Mouse (Mus musculus) liver, embryonic 11.5 days (tissue): ENCODE results near the gene Rims1. TPM values are rescaled to one million over a fixed set of nuclear protein-coding genes. Genes with fewer than 3 reads are reported as not detected.

Experiments
- ATAC-seq: fragments of 200-750 bp; cut with Nextera tagmentation; replicated peaks from 2 replicates; pipeline ENCODE4 v1.8.0; 2017; ENCODE audit warnings: moderate number of reproducible peaks, mild to moderate bottlenecking, moderate TSS enrichment, moderate library complexity; ENCODE audit not compliant: low FRiP score
- DNase-seq: peaks from one replicate; pipeline ENCODE4 v3.0.0-alpha.2; 2017; ENCODE audit warnings: low spot score
- H3K27ac ChIP-seq: fragments of 300-500 bp; sonication (generic); 2 replicates; pipeline ENCODE4 v1.5.1; 2014; ENCODE audit warnings: mild to moderate bottlenecking, low read depth, low read length, control low read depth
- H3K27me3 ChIP-seq: fragments of 300-500 bp; sonication (generic); replicated peaks from 2 replicates; pipeline ENCODE4 v1.6.1; 2014; ENCODE audit warnings: low read length, mixed read lengths; ENCODE audit not compliant: control insufficient read depth, insufficient read depth
- H3K36me3 ChIP-seq: fragments of 300-500 bp; sonication (generic); 2 replicates; pipeline ENCODE4 v1.6.1; 2014; ENCODE audit warnings: mild to moderate bottlenecking, low read length, moderate library complexity, mixed read lengths; ENCODE audit not compliant: control insufficient read depth, insufficient read depth
- H3K4me1 ChIP-seq: fragments of 300-500 bp; sonication (generic); replicated peaks from 2 replicates; pipeline ENCODE4 v1.6.1; 2014; ENCODE audit warnings: low read length, mixed read lengths; ENCODE audit not compliant: control insufficient read depth, insufficient read depth
- H3K4me2 ChIP-seq: fragments of 300-500 bp; sonication (generic); 2 replicates; pipeline ENCODE4 v1.6.1; 2014; ENCODE audit warnings: mild to moderate bottlenecking, control low read depth, moderate library complexity
- H3K4me3 ChIP-seq: fragments of 300-500 bp; sonication (generic); 2 replicates; pipeline ENCODE4 v1.5.1; 2014; ENCODE audit warnings: low read depth, low read length, control low read depth
- H3K9ac ChIP-seq: fragments of 300-500 bp; sonication (generic); 2 replicates; pipeline ENCODE4 v1.6.1; 2014; ENCODE audit warnings: low read depth, low read length, control low read depth
- H3K9me3 ChIP-seq: fragments of 300-500 bp; sonication (generic); 2 replicates; pipeline ENCODE4 v1.6.1; 2016; ENCODE audit warnings: low read length, inconsistent platforms, mixed read lengths; ENCODE audit not compliant: control insufficient read depth
- WGBS: fragments of 180-500 bp; shearing (Covaris S2); extraction: QIAGEN DNeasy Blood & Tissue Kit; methylation state at CpG from one replicate; pipeline ENCODE4 v1.1.7; 2014; 5-methylcytosine and 5-hydroxymethylcytosine counted together
- polyA plus RNA-seq: library from polyadenylated mRNA; unstranded; fragments of >200 nt; fragmentation: Nextera tagmentation; extraction: Ambion mirVana; gene quantifications from 2 replicates; pipeline ENCODE4 v1.2.1, GENCODE M21; 2014

Rims1 gene
- polyA plus RNA-seq, 1 experiment from 2014 or later, result 1.1 TPM

GRCm38 (mm10) chr1:22466597-22466996, 339.2 kb downstream of the Rims1 start:
- H3K27ac ChIP-seq, result no peak overlapping the region
- no peaks in the 10 kb centered on the region for H3K27me3 ChIP-seq
- WGBS, result 55% methylated on average over 2 of the region's 2 CpGs
- no peak overlapping the region for H3K9ac ChIP-seq
- H3K9me3 ChIP-seq, result no peaks in the 10 kb centered on the region
- DNase-seq, result no peak
- no peaks in the 10 kb centered on the region for H3K4me1 ChIP-seq
- no peak overlapping the region for H3K4me3 ChIP-seq
- H3K36me3 ChIP-seq, result no peaks in the 10 kb centered on the region
- no peak overlapping the region for H3K4me2 ChIP-seq
- no peak for ATAC-seq

- H3K36me3 ChIP-seq, result no peaks in the 10 kb centered on the region
- no peak for DNase-seq
- no peaks in the 10 kb centered on the region for H3K4me1 ChIP-seq
- no peak overlapping the region for H3K9ac ChIP-seq
- no peak overlapping the region for H3K4me2 ChIP-seq
- 87% methylated on average over 2 of the region's 2 CpGs for WGBS
- no peak for ATAC-seq
- no peak overlapping the region for H3K4me3 ChIP-seq
- no peak overlapping the region for H3K27ac ChIP-seq
- no peaks in the 10 kb centered on the region for H3K27me3 ChIP-seq
- H3K9me3 ChIP-seq, result no peaks in the 10 kb centered on the region
Measured at GRCm38 (mm10) chr1:22424020-22424419, 381.8 kb downstream of the Rims1 start.

- H3K9me3 ChIP-seq, result no peaks in the 10 kb centered on the region
- no peak overlapping the region for H3K4me2 ChIP-seq
- no peak for DNase-seq
- WGBS, result 60% methylated on average over 5 of the region's 5 CpGs
- H3K4me3 ChIP-seq, result no peak overlapping the region
- H3K9ac ChIP-seq, result no peak overlapping the region
- no peaks in the 10 kb centered on the region for H3K4me1 ChIP-seq
- H3K27me3 ChIP-seq, result no peaks in the 10 kb centered on the region
- no peak overlapping the region for H3K27ac ChIP-seq
- ATAC-seq, result no peak
- H3K36me3 ChIP-seq, result no peaks in the 10 kb centered on the region
Measured at GRCm38 (mm10) chr1:22422102-22422501, 383.7 kb downstream of the Rims1 start.

DNA sequence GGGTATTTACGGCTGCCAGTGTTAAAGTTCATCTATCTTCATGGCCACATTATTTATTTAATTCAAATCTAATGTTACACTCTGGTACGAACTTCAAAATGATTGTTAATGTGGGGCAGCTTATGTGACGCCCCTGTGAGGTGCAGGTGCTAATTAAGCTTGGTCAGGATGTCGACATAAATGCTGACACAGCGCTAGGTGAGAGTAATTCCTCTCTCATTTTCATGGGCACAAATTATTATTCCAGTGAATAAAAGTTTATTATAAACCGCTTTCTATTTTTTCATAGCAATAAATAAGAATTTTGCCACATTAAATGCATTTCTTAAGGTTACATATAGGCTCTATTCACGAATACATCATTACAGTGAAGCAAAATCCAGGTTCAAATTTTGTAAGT, 395.6 kb downstream of the Rims1 start:
- ATAC-seq (no peak), DNase-seq (no peak)
- Histone ChIP-seq H3K4me2 (no peak overlapping the region), H3K27me3 (no peaks in the 10 kb centered on the region), H3K36me3 (no peaks in the 10 kb centered on the region), H3K4me1 (no peaks in the 10 kb centered on the region), H3K9me3 (no peaks in the 10 kb centered on the region), H3K4me3 (no peak overlapping the region), H3K9ac (no peak overlapping the region), H3K27ac (no peak overlapping the region)
- 80% methylated on average over 7 of the region's 7 CpGs for WGBS

DNA sequence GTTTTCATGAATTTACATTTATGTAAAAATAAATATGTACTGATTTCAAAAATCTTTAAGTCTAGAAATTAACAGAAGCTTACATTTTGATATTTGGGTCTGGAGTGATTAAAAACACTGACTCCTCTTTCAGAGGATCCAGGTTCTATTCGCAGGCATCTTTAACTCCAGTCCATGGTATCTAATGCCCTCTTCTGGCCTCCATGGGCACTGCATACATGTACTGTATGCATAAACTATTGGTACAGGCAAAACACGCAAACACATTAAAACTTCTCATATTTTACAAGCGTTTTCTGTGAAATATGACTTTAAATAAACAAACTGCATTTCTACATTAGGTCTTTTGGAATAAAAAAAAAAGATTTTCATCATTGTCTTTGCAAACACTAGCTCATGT, 419.4 kb downstream of the Rims1 start:
- WGBS, result 68% methylated on average over 3 of the region's 3 CpGs
- no peak overlapping the region for H3K4me3 ChIP-seq
- H3K9me3 ChIP-seq, result no peaks in the 10 kb centered on the region
- H3K4me1 ChIP-seq, result no peaks in the 10 kb centered on the region
- ATAC-seq (no peak), DNase-seq (no peak)
- no peaks in the 10 kb centered on the region for H3K36me3 ChIP-seq
- no peak overlapping the region for H3K27ac ChIP-seq
- no peak overlapping the region for H3K9ac ChIP-seq
- H3K4me2 ChIP-seq, result no peak overlapping the region
- H3K27me3 ChIP-seq, result no peaks in the 10 kb centered on the region

DNA sequence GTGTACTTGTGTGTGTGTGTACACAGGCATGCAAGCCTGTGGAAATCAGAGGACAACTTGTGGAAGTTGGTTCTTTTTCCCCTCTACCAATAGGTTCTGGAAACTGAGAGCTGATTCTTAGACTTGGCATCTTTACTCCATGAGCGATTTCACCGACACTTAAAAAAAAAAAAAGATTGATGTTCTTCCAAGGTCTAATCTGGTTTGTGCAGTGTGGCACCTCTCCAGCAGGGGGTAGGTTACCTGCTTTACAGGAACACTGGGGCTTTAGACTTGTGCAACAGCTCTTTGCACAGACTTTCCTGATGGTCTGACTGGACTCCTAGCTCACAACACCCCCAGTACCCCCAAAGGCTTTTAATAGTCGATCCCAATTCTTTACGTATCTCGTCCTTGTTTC, 428.1 kb downstream of the Rims1 start:
- WGBS, result 65% methylated on average over 5 of the region's 5 CpGs
- Histone ChIP-seq H3K4me1 (no peaks in the 10 kb centered on the region), H3K4me2 (no peak overlapping the region), H3K9ac (no peak overlapping the region), H3K27ac (no peak overlapping the region), H3K27me3 (no peaks in the 10 kb centered on the region), H3K36me3 (no peaks in the 10 kb centered on the region), H3K9me3 (no peaks in the 10 kb centered on the region), H3K4me3 (no peak overlapping the region)
- no peak for ATAC-seq
- no peak for DNase-seq

- Histone ChIP-seq H3K9me3 (no peaks in the 10 kb centered on the region), H3K9ac (no peak overlapping the region), H3K4me2 (no peak overlapping the region), H3K27ac (no peak overlapping the region), H3K36me3 (no peaks in the 10 kb centered on the region), H3K4me1 (no peaks in the 10 kb centered on the region), H3K27me3 (no peaks in the 10 kb centered on the region), H3K4me3 (no peak overlapping the region)
- ATAC-seq, result no peak
- 56% methylated on average over 6 of the region's 6 CpGs for WGBS
- no peak for DNase-seq
Measured at GRCm38 (mm10) chr1:22377062-22377461, 428.7 kb downstream of the Rims1 start.

DNA sequence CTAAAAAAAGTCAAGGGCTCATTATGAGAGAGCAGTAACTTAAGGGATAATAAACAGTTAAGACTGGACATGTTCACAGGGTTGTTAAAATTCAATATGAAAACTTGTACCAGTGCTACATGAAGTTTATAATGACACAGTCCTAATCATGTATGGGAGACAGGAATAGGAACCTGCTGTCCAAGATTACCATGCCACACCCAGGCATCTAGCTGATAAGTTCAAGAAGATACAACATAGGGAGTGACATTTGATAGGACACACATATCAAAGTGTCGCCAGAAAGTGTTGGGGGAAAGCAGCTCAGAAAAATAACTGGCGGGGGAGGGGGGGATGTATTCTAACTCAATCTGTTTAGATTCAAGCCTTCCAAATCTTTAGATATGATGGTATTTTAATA, 449.6 kb downstream of the Rims1 start:
- H3K27me3 ChIP-seq, result no peaks in the 10 kb centered on the region
- 61% methylated on average over 2 of the region's 2 CpGs for WGBS
- H3K9me3 ChIP-seq, result no peaks in the 10 kb centered on the region
- no peak overlapping the region for H3K4me3 ChIP-seq
- no peaks in the 10 kb centered on the region for H3K4me1 ChIP-seq
- peak; percentile 82 for ATAC-seq
- no peak overlapping the region for H3K27ac ChIP-seq
- no peaks in the 10 kb centered on the region for H3K36me3 ChIP-seq
- no peak overlapping the region for H3K4me2 ChIP-seq
- DNase-seq, result no peak
- H3K9ac ChIP-seq, result no peak overlapping the region

- Histone ChIP-seq H3K27ac (no peak overlapping the region), H3K4me2 (no peak overlapping the region), H3K4me3 (no peak overlapping the region), H3K9ac (no peak overlapping the region), H3K36me3 (no peaks in the 10 kb centered on the region), H3K9me3 (no peaks in the 10 kb centered on the region), H3K27me3 (no peaks in the 10 kb centered on the region), H3K4me1 (no peaks in the 10 kb centered on the region)
- ATAC-seq (no peak), DNase-seq (no peak)
- WGBS, result 75% methylated on average over 4 of the region's 4 CpGs
Measured at GRCm38 (mm10) chr1:22353687-22354086, 452.1 kb downstream of the Rims1 start.
